Mouse (Mus musculus) cerebellum, adult (tissue): Measurements from ENCODE around the gene Trappc4.
A peak's percentile ranks its signal among the peaks of the same experiment; 100 is the strongest.
"Not testable (repeated sequence)": the region's sequence is repeated elsewhere in the genome, so short reads cannot be mapped to it uniquely, and the experiment has no call there.

Source experiments
- ATAC-seq: cut with Nextera tagmentation; 2 replicates; pipeline ENCODE4 v1.9.2; 2017; ENCODE audit warnings: mild to moderate bottlenecking, moderate library complexity, mixed read lengths; ENCODE audit not compliant: insufficient number of reproducible peaks, low FRiP score, low TSS enrichment

The Trappc4 gene

GRCm38 (mm10) chr9:44406906-44407751 is at the start of gene Trappc4, which contains the start of gene Rps25:
TSS of gene Trappc4 (minus strand) at chr9:44407600.
TSS of gene Rps25 (plus strand) at chr9:44407139.
- ATAC-seq, result peak; percentile 95

GRCm38 (mm10) chr9:44454891-44455220 is 47.5 kb upstream of the Trappc4 start, which contains the start of gene Upk2:
TSS of gene Upk2 (minus strand) at chr9:44454976.
- ATAC-seq, result no peak

- peak; percentile 80; the same call in 1 of the 2 replicates for ATAC-seq
Measured at GRCm38 (mm10) chr9:44454132-44454890, 46.9 kb upstream of the Trappc4 start.

- ATAC-seq, result no peak
Measured at GRCm38 (mm10) chr9:44450387-44450786, 43.0 kb upstream of the Trappc4 start.

- ATAC-seq, result not testable (repeated sequence)
Measured at GRCm38 (mm10) chr9:44444402-44445025, 37.1 kb upstream of the Trappc4 start.

- ATAC-seq, result no peak
Measured at GRCm38 (mm10) chr9:44440961-44441360, 33.6 kb upstream of the Trappc4 start, which contains the start of gene Foxr1. TSS of gene Foxr1 (minus strand) at chr9:44441136.

- ATAC-seq, result no peak
Measured at GRCm38 (mm10) chr9:44435747-44436146, 28.3 kb upstream of the Trappc4 start.

GRCm38 (mm10) chr9:44432577-44433185 is 25.3 kb upstream of the Trappc4 start:
- ATAC-seq, result no peak

- ATAC-seq, result no peak
Measured at GRCm38 (mm10) chr9:44423576-44423975, 16.2 kb upstream of the Trappc4 start.

GRCm38 (mm10) chr9:44420280-44420898 is 13.0 kb upstream of the Trappc4 start:
- ATAC-seq, result no peak

- not testable (repeated sequence) for ATAC-seq
Measured at GRCm38 (mm10) chr9:44419730-44420129, 12.3 kb upstream of the Trappc4 start.

- ATAC-seq, result 0 out of 2 replicates have a peak, but pooled peaks have one; percentile 3
Measured at GRCm38 (mm10) chr9:44418519-44419385, 11.4 kb upstream of the Trappc4 start, which contains the start of gene Ccdc84. TSS of gene Ccdc84 (minus strand) at chr9:44418569.

- ATAC-seq, result peak; percentile 86
Measured at GRCm38 (mm10) chr9:44417892-44418363, 10.5 kb upstream of the Trappc4 start.

GRCm38 (mm10) chr9:44417156-44417891 is 9.9 kb upstream of the Trappc4 start:
- ATAC-seq, result peak; percentile 49; the same call in 1 of the 2 replicates

GRCm38 (mm10) chr9:44412781-44413180 is 5.4 kb upstream of the Trappc4 start:
- ATAC-seq, result no peak

- no peak for ATAC-seq
Measured at GRCm38 (mm10) chr9:44412306-44412705, 4.9 kb upstream of the Trappc4 start.

- ATAC-seq, result no peak
Measured at GRCm38 (mm10) chr9:44411601-44412130, 4.3 kb upstream of the Trappc4 start.
